Mouse (Mus musculus): ENCODE data around the gene Abat. TPM values are rescaled to one million over a fixed set of nuclear protein-coding genes. Genes with fewer than 3 reads are reported as not detected.

The Abat gene
- polyA plus RNA-seq, 1 experiment from 2014 or later, result 106 TPM

DNA sequence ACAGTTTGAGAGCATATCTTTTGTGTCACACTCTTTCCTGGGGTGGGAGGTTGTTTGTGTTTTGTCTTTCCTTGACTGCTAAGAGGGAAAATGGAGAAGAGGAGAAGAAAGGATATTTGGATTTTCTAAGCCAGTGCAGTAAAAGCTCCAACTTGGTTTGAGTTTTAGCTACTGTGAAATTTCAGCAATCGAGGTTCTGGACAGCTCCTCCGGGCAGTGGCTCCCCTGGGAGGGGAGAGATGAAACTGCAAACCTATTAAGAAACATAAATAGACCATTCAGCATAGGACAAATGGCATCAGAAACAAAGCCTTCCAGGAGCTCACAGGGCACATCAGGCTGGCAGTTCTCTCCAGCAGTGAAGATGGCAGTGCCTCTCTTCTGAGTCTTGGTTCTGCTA lies 9.0 kb upstream of the Abat start:
- Histone ChIP-seq H3K27me3 (replicated peaks; ENCODE audit: control insufficient read depth, insufficient read depth, low read length) (no peaks in the 10 kb centered on the region), H3K4me3 (ENCODE audit: low read length) (no peak overlapping the region), H3K4me1 (ENCODE audit: control insufficient read depth, insufficient read depth, low read depth, low read length) (no peaks in the 10 kb centered on the region), H3K27ac (ENCODE audit: low read depth, low read length) (no peak overlapping the region), H3K9me3 (ENCODE audit: control insufficient read depth, low read length) (no peaks in the 10 kb centered on the region), H3K4me2 (ENCODE audit: low read length) (no peak overlapping the region), H3K9ac (ENCODE audit: low read depth, low read length) (no peak overlapping the region), H3K36me3 (ENCODE audit: control insufficient read depth, insufficient read depth, low read length) (no peaks in the 10 kb centered on the region)
- 45% methylated on average over 2 of the region's 2 CpGs for WGBS
- no peak for ATAC-seq

DNA sequence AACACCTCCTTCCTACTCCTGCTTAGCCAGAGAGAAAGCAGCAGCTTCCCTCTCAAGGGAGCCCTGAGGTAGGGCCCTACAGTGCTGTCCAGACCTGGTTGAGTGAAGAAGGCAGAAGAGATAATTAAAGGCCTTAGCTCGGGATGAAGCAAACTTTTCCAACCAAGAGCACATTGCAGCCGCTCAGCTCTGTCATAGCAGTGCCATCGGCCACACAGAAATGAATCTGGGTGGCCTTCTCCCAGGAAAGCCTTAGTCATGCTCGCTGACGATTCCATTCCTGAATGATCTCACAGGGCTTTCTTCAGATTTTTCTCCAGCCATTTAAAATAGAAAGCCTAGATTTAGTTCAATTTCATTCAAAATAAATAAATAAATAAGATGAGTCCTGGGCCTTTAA lies 3.3 kb upstream of the Abat start:
- Histone ChIP-seq H3K27ac (ENCODE audit: low read depth, low read length) (no peak overlapping the region), H3K9ac (ENCODE audit: low read depth, low read length) (no peak overlapping the region), H3K4me1 (ENCODE audit: control insufficient read depth, insufficient read depth, low read depth, low read length) (peaks cover 16% of the 10 kb centered on the region), H3K4me2 (ENCODE audit: low read length) (no peak overlapping the region), H3K27me3 (replicated peaks; ENCODE audit: control insufficient read depth, insufficient read depth, low read length) (no peaks in the 10 kb centered on the region), H3K36me3 (ENCODE audit: control insufficient read depth, insufficient read depth, low read length) (no peaks in the 10 kb centered on the region), H3K4me3 (ENCODE audit: low read length) (no peak overlapping the region), H3K9me3 (ENCODE audit: control insufficient read depth, low read length) (no peaks in the 10 kb centered on the region)
- no peak for ATAC-seq
- 79% methylated on average over 5 of the region's 5 CpGs for WGBS

DNA sequence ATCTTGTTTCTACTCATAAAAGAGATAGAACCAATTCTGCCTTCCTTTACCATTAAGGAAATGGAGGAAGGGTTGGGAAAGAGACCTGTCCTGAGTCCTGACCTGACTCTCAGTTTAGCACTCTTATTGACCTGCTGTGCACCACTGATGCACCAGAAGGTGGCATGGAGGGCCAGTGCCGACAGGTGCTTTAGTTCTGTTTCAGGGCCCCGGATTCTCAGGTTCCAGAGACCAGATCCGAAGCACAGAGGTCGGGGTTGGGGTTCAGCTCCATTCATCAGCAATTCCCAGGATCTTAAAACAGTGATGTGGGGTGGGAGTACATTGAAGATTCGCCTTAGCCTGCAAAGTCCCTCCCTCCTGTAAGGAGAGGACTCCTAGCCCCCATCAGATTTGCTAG lies 399 bp upstream of the Abat start:
- Histone ChIP-seq H3K27ac (ENCODE audit: low read depth, low read length) (peak overlapping the region; percentile 79; the same call in 1 of the 2 replicates), H3K4me2 (ENCODE audit: low read length) (peak overlapping the region; percentile 85), H3K27me3 (replicated peaks; ENCODE audit: control insufficient read depth, insufficient read depth, low read length) (no peaks in the 10 kb centered on the region), H3K9ac (ENCODE audit: low read depth, low read length) (peak overlapping the region; percentile 39), H3K36me3 (ENCODE audit: control insufficient read depth, insufficient read depth, low read length) (no peaks in the 10 kb centered on the region), H3K4me1 (ENCODE audit: control insufficient read depth, insufficient read depth, low read depth, low read length) (peaks cover 21% of the 10 kb centered on the region), H3K9me3 (ENCODE audit: control insufficient read depth, low read length) (no peaks in the 10 kb centered on the region), H3K4me3 (ENCODE audit: low read length) (peak overlapping the region; percentile 76)
- WGBS, result 1% methylated on average over 5 of the region's 5 CpGs
- ATAC-seq, result no peak; the same call in 1 of the 2 replicates

DNA sequence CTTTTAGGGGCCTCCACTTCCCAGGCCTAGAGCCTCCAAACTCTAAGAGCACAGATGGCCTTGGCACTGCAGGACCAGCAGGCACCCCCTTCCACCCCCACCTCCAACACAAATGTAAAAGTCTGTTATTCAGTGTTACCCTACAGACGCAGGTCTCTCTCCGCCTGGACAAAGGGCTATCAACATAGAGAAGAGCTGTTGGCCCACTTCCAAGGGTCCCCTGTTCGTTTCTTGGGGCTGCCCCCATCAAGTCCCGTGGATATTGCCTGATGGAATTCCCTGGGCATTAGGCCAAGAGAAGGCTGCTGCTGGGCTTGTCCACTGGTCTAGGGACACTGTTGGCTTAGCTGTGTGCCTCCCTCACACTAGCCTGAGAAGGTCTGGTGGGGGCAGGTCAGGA lies 951 bp downstream of the Abat start:
- Histone ChIP-seq H3K4me1 (ENCODE audit: control insufficient read depth, insufficient read depth, low read depth, low read length) (peaks cover 25% of the 10 kb centered on the region), H3K27me3 (replicated peaks; ENCODE audit: control insufficient read depth, insufficient read depth, low read length) (no peaks in the 10 kb centered on the region), H3K36me3 (ENCODE audit: control insufficient read depth, insufficient read depth, low read length) (no peaks in the 10 kb centered on the region), H3K9me3 (ENCODE audit: control insufficient read depth, low read length) (no peaks in the 10 kb centered on the region), H3K4me3 (ENCODE audit: low read length) (peak overlapping the region; percentile 76), H3K4me2 (ENCODE audit: low read length) (peak overlapping the region; percentile 85), H3K27ac (ENCODE audit: low read depth, low read length) (peak overlapping the region; percentile 79; the same call in 1 of the 2 replicates), H3K9ac (ENCODE audit: low read depth, low read length) (peak overlapping the region; percentile 74)
- WGBS, result 8% methylated on average over 4 of the region's 4 CpGs
- ATAC-seq, result no peak

DNA sequence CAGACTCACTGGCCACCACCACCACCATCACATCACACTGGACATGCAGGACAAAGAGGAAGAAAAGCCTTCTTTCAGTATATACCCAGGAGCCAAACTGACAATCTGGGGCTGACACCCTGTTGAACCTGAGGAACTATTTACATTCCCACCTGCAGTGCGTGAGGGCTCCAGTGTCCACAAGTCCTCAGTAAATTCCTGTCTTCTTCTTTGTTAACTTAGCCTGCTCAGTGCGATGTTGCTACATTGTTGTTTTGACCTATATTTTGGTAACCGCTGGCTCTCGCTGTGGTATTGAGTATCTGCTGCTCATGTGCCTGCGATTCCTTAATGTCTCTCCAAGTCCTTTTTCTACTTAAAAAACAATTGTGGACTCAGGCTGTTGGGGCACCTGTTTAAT lies 7.3 kb downstream of the Abat start:
- H3K27ac ChIP-seq (ENCODE audit: low read depth, low read length), result no peak overlapping the region
- no peaks in the 10 kb centered on the region for H3K27me3 ChIP-seq (replicated peaks; ENCODE audit: control insufficient read depth, insufficient read depth, low read length)
- peaks cover 24% of the 10 kb centered on the region for H3K4me1 ChIP-seq (ENCODE audit: control insufficient read depth, insufficient read depth, low read depth, low read length)
- no peak overlapping the region for H3K4me2 ChIP-seq (ENCODE audit: low read length)
- 79% methylated on average over 5 of the region's 5 CpGs for WGBS
- H3K9me3 ChIP-seq (ENCODE audit: control insufficient read depth, low read length), result no peaks in the 10 kb centered on the region
- no peak for ATAC-seq
- H3K9ac ChIP-seq (ENCODE audit: low read depth, low read length), result no peak overlapping the region
- H3K36me3 ChIP-seq (ENCODE audit: control insufficient read depth, insufficient read depth, low read length), result no peaks in the 10 kb centered on the region
- no peak overlapping the region for H3K4me3 ChIP-seq (ENCODE audit: low read length)

DNA sequence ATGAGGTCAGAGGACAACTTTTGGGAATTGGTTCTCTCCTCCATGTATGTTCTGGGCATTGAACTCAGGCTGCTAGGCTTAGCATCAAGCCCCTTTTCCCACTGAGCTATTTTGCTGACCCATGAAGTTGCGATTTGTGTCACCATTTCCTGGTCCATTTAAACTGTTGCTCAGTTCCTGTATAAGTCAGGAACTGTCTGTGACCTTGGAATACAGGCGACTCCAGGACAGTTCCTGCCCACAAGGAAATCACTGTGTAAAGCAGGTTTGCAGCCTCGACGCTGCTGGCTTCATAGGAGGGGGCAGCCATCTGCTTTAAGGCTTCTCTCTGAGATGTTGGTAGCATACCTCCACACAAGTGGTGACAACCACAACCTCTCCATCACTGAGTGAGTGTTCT lies 8.1 kb downstream of the Abat start:
- ATAC-seq, result no peak
- Histone ChIP-seq H3K27ac (ENCODE audit: low read depth, low read length) (no peak overlapping the region), H3K27me3 (replicated peaks; ENCODE audit: control insufficient read depth, insufficient read depth, low read length) (no peaks in the 10 kb centered on the region), H3K4me3 (ENCODE audit: low read length) (no peak overlapping the region), H3K4me2 (ENCODE audit: low read length) (no peak overlapping the region), H3K36me3 (ENCODE audit: control insufficient read depth, insufficient read depth, low read length) (no peaks in the 10 kb centered on the region), H3K9ac (ENCODE audit: low read depth, low read length) (no peak overlapping the region), H3K4me1 (ENCODE audit: control insufficient read depth, insufficient read depth, low read depth, low read length) (peaks cover 24% of the 10 kb centered on the region), H3K9me3 (ENCODE audit: control insufficient read depth, low read length) (no peaks in the 10 kb centered on the region)
- WGBS, result 80% methylated on average over 4 of the region's 4 CpGs

DNA sequence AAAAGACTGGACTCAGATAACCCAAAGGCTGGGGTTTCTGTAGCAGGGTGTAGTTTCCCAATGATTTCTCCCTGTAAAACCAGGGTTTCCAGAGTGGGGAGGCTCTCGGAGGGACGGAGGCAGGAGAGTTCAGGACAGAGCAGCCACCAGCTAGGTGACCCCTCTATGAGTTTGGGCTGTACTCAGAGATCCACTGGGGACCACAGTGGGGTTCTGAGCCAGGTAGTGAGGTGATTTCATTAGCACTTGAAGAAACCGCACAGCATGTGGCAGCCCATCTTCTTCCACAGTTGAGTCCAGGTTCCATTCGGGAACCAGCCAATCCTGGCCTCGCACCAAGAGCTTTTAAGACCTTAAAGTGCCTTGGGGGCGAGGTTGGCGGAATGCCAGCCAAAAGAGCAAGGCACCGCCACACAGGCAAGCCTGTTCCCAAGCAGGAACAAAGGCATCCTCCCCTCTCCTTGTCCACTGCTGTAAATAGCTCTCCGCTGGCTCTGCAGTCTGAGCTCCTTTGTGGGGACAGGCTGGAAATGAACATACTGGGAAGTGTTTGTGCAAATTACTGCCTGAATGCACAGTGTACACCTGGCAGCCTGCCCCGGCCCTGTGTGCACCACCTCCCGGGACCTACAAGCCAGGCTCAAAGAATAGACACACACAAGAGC lies 10.4 kb downstream of the Abat start:
- Histone ChIP-seq H3K4me1 (ENCODE audit: control insufficient read depth, insufficient read depth, low read depth, low read length) (peaks cover 21% of the 10 kb centered on the region), H3K27me3 (replicated peaks; ENCODE audit: control insufficient read depth, insufficient read depth, low read length) (no peaks in the 10 kb centered on the region), H3K27ac (ENCODE audit: low read depth, low read length) (peak overlapping the region; percentile 77), H3K4me2 (ENCODE audit: low read length) (peak overlapping the region; percentile 4; the same call in 1 of the 2 replicates), H3K9me3 (ENCODE audit: control insufficient read depth, low read length) (no peaks in the 10 kb centered on the region), H3K4me3 (ENCODE audit: low read length) (no peak overlapping the region), H3K36me3 (ENCODE audit: control insufficient read depth, insufficient read depth, low read length) (no peaks in the 10 kb centered on the region), H3K9ac (ENCODE audit: low read depth, low read length) (peak overlapping the region; percentile 43; the same call in 1 of the 2 replicates)
- ATAC-seq, result peak; percentile 94
- 11% methylated on average over 11 of the region's 11 CpGs for WGBS

DNA sequence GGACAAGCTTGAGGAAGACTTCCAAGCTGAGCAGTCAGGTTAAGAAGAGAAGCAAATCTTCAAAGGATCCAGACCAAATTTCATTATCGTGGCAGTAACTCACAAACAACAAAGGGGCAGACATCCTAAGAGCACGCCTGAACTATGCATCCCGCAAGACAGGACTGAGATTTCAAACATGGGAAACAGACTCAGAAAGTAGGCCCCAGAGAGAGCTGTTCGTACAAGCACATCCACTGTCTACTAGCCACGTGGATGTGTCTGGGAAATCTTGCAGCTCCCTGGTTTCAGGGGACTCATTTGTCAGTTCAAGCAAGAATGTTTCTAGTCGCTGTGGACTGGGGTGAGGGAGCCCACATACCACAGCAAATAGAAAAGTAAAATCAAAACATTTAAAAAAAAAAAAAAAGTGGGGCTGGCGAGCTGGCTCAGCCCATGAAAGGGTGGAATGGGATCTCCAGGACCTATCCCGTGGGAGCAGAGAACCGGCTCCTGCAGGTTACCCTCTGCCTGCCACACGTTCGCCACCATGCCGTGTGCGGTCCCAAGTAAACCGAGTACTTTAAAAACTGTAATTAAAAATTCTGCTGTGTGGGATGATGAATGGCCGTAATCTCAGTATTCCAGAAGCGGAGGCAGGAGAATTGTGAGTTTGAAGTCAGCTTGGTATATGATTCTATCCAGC lies 11.1 kb downstream of the Abat start:
- ATAC-seq, result peak; percentile 69
- Histone ChIP-seq H3K27ac (ENCODE audit: low read depth, low read length) (peak overlapping the region; percentile 77), H3K9me3 (ENCODE audit: control insufficient read depth, low read length) (no peaks in the 10 kb centered on the region), H3K4me2 (ENCODE audit: low read length) (0 out of 2 replicates have a peak overlapping the region, but pooled peaks have one; percentile 4), H3K4me3 (ENCODE audit: low read length) (no peak overlapping the region), H3K9ac (ENCODE audit: low read depth, low read length) (peak overlapping the region; percentile 43; the same call in 1 of the 2 replicates), H3K4me1 (ENCODE audit: control insufficient read depth, insufficient read depth, low read depth, low read length) (peaks cover 21% of the 10 kb centered on the region), H3K36me3 (ENCODE audit: control insufficient read depth, insufficient read depth, low read length) (no peaks in the 10 kb centered on the region), H3K27me3 (replicated peaks; ENCODE audit: control insufficient read depth, insufficient read depth, low read length) (no peaks in the 10 kb centered on the region)
- 41% methylated on average over 16 of the region's 16 CpGs for WGBS

DNA sequence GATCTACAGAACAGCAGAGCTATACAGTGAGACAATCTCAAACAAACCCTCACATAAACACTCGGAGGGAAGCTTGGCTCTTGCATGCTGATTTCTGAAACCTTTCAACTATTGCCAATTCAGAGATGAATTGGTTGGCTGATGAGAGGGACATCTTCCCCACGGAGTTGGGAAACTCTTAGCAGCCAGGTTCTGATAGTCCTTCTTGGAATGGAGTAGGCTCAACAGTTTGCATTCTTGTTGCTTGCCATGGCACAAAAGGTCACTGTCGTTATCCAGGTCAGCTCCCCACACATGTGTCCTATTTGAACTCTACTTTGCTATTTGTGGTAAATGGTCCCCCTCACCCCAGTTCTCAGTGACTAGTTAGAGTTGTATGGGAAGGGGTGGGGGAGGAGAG lies 12.1 kb downstream of the Abat start:
- no peak for ATAC-seq

More for the DNA sequence above, 12.1 kb downstream of the Abat start:
- Histone ChIP-seq H3K4me3 (ENCODE audit: low read length) (no peak overlapping the region), H3K4me2 (ENCODE audit: low read length) (no peak overlapping the region), H3K9me3 (ENCODE audit: control insufficient read depth, low read length) (no peaks in the 10 kb centered on the region), H3K36me3 (ENCODE audit: control insufficient read depth, insufficient read depth, low read length) (no peaks in the 10 kb centered on the region), H3K9ac (ENCODE audit: low read depth, low read length) (no peak overlapping the region), H3K27ac (ENCODE audit: low read depth, low read length) (no peak overlapping the region), H3K4me1 (ENCODE audit: control insufficient read depth, insufficient read depth, low read depth, low read length) (peaks cover 21% of the 10 kb centered on the region), H3K27me3 (replicated peaks; ENCODE audit: control insufficient read depth, insufficient read depth, low read length) (no peaks in the 10 kb centered on the region)
- 57% methylated on average over 3 of the region's 3 CpGs for WGBS

All from hindbrain, embryonic 16.5 days (tissue).